Mouse (Mus musculus) megakaryocyte, embryonic 14.5 days (primary cell): ENCODE results near the gene Traf2.

Source experiments
- FLI1 ChIP-seq: IDR thresholded peaks from 2 replicates; pipeline ENCODE4 v1.6.1; 2012; ENCODE audit warnings: low read length, inconsistent platforms, mixed read lengths
- GATA1 ChIP-seq: IDR thresholded peaks from 3 replicates; pipeline ENCODE4 v1.6.1; 2012; ENCODE audit warnings: mixed read lengths, low read length, inconsistent platforms, borderline replicate concordance

GRCm38 (mm10) chr2:25504538-25504937 lies 42.2 kb downstream of the Traf2 start:
- TF ChIP-seq GATA1 = no peak
- no peak for TF ChIP-seq FLI1
